Mouse (Mus musculus): ENCODE measurements around the gene 1110059E24Rik.

Gene 1110059E24Rik

GRCm38 (mm10) chr19:21571986-21572385, 80.8 kb downstream of the 1110059E24Rik start:
- no peak for DNase-seq (ENCODE audit: low spot score)

GRCm38 (mm10) chr19:21571223-21571980, 81.4 kb downstream of the 1110059E24Rik start:
- peak; percentile 83 for DNase-seq (ENCODE audit: low spot score)

GRCm38 (mm10) chr19:21570778-21571177, 82.0 kb downstream of the 1110059E24Rik start:
- no peak for DNase-seq (ENCODE audit: low spot score)

- no peak for DNase-seq (ENCODE audit: low spot score)
Measured at GRCm38 (mm10) chr19:21568528-21569185, 84.1 kb downstream of the 1110059E24Rik start.

GRCm38 (mm10) chr19:21567933-21568332, 84.8 kb downstream of the 1110059E24Rik start:
- DNase-seq (ENCODE audit: low spot score) = no peak

- DNase-seq (ENCODE audit: low spot score) = no peak
Measured at GRCm38 (mm10) chr19:21566484-21566883, 86.3 kb downstream of the 1110059E24Rik start.

- no peak for DNase-seq (ENCODE audit: low spot score)
Measured at GRCm38 (mm10) chr19:21564461-21564797, 88.3 kb downstream of the 1110059E24Rik start.

GRCm38 (mm10) chr19:21563789-21564460, 88.9 kb downstream of the 1110059E24Rik start:
- DNase-seq (ENCODE audit: low spot score) = peak; percentile 67

GRCm38 (mm10) chr19:21562996-21563395, 89.8 kb downstream of the 1110059E24Rik start:
- no peak for DNase-seq (ENCODE audit: low spot score)

- DNase-seq (ENCODE audit: low spot score) = no peak
Measured at GRCm38 (mm10) chr19:21552801-21553200, 100.0 kb downstream of the 1110059E24Rik start.

GRCm38 (mm10) chr19:21551921-21552536, 100.7 kb downstream of the 1110059E24Rik start:
- DNase-seq (ENCODE audit: low spot score) = no peak

- DNase-seq (ENCODE audit: low spot score) = no peak
Measured at GRCm38 (mm10) chr19:21549713-21550112, 103.1 kb downstream of the 1110059E24Rik start.

GRCm38 (mm10) chr19:21548947-21549346, 103.8 kb downstream of the 1110059E24Rik start:
- no peak for DNase-seq (ENCODE audit: low spot score)

GRCm38 (mm10) chr19:21537125-21537524, 115.7 kb downstream of the 1110059E24Rik start:
- no peak for DNase-seq (ENCODE audit: low spot score)

Measured in ovary, postnatal 36 days (tissue).